Mouse (Mus musculus) kidney, adult 9 months (tissue): ENCODE results near the gene Sit1.
"Not testable (repeated sequence)": the region's sequence is repeated elsewhere in the genome, so short reads cannot be mapped to it uniquely, and the experiment has no call there.

Experiments
- DNase-seq: peaks from one replicate; pipeline ENCODE4 v3.0.0; 2022

The Sit1 gene

DNA sequence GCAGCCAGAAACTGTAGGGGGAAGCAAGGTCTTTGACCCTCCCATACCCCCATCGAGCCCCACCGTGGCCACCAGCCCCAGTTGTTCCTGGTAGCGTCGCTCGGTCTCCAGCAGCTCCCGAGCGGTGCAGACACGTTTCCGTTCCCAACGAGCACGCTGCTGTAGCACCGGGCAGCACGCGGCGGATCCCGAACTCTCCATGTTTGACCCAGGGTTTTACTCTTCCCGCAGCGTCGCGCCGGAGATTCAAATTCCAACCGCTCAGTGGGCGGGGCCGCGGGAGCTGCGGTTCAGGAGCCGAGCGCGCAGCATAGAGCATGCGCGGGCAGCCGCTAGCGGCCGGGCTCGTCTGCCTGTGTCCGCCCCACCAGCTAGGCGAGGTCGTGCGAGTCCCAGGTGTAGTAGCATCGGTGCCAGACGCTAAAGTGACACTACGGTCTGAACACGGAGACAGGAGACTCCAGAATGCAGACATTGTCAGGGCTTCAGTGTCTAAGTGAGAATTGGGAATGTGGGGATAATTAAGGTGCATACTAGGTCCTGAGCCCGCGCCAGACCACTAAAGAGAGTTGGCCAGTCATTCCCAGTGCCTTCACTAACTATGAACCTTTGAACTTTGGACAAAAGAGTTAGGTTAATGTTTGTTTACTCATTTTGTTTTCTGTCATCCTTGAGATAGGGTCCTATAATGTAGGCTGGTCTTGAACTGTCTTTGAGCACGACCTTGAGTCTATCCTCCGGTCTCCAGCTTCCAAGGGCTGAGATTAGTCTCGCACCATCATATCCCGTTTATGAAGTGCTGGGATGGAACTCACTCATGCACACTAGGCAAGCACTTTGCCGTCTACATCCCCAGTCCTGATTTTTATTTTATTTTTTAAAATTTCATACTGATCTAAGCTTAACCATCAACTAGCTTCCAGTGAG is 16.1 kb upstream of the Sit1 start, which contains the start of gene Arhgef39:
Gene Arhgef39 (minus strand): TSS at position 289 of the 927 bp plus-strand sequence.
- peak; percentile 90 for DNase-seq

DNA sequence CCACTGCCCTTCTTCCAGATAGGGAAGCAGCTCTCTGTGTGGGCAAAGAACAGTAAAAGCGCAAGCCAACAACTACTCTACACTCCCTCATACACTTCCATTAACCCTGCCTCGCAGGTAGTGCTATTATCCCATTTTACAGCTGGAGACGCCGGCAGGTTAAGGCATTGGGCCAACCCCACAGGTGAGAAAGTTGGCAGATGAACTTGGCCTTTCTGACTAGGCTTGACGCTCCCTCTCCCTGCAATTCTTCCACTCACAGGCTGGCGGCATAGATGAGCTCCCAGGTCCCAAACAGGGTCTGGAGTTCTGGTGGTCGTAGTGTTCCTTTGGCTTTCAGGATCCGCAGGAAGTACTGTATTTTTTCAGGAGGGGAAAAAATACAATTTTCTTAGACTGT is 15.4 kb upstream of the Sit1 start:
- DNase-seq, result peak; percentile 63

DNA sequence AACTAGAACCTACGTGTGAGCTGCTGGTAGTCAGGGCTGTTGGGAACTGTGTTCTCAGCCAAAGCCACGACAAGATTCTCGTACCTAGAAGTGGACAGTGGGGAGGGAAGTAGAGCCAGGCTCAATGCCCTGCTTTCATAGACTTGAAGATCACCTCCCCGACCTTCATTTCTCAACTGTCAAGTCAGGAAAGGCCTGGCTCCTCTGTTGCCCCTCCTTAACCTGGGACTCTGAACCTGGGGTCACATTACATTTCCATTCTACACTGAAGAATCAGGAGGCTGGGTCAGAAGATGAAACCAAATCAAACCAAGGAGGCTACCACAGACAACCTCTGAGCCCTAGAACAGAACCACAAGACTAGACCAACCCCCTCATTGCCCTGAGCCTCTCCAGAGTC is 14.4 kb upstream of the Sit1 start:
- DNase-seq, result peak; percentile 77

DNA sequence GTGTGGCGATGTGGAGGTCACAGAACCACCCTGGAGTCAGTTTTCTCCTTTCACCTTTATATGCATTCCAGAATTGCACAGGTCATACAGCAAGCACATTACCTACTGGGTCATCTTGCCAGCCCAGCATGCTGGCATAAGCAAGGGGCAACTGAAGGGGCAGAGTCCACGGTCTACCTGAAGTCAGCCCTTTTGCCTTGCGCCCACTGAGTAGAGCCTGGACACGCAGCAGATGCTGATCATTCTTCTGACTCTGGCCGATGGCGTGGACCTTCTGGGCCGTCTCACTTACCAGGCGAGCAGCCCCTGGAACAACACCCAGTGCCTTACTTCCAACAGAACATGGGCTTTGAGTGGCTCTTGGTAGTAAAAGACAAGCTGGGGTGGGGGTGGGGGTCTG is 13.9 kb upstream of the Sit1 start:
- DNase-seq, result peak; percentile 75

DNA sequence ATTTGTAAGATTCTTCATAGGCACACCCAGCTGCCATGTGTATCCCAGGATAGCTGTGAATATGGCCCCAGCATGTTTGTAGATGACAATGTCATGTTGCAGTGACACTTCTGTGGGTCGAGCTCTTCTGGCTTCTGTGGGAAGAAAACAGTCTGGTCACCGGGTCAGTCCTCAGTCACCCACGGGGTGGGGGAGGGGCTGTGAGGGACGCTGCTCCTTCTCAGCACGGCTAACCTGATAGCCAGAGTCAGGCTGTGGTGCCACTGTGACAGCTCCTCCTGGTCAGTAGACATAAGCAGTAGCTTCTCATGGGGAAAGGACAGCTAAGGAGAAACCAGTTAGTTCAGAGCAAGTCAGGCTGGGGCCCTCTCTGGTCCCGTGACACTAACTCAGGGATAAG is 13.1 kb upstream of the Sit1 start:
- no peak for DNase-seq

DNA sequence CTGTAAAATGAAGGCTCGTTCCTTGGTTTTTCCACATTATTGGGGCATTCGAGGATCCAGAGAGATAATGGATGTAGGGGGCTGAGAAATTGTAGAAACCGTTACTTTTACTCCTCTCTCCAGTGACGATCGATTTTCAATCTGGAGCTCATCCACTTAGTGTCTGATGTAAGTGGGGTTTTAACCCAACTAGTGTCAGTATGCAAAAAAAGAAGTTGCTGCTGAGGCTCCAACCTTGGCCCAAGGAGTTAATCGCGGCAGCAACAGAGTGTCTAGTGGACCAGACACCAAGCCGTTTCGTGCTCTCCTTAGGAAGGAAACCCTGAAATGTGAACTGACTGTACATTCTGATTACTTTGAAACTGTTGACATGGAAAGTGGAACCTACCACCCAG is 10.3 kb upstream of the Sit1 start:
- no peak for DNase-seq

DNA sequence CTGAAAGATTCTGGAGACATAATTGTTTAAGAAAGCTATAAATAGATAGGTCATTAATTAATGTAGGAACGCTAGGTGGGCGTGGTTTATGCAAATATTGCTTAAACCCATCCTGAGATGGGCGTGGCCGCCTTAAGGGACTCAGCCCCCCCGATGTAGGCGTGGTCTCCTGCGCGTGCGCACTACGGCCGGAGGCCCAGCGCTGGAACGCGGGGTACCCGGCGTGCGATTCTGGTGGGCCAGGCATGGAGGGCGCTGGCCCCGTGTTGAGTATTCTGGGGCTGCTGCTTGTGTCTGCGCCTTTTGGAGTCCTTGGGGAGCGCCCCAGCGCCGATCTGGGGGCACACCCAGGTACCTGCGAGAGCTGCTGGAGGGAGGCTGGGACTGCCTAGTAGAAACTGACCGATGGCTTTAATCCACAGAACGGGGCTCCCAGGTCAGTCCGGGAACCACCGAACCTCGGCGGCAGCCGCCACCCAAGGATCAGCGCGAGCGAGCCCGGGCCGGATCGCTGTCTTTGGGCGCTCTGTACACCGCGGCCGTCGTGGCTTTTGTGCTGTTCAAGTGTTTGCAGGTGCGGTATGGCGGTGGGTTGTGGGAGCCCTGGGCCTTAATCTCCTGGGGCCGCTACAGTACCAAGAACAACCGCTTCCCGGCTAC is 9.8 kb upstream of the Sit1 start:
- peak; percentile 98 for DNase-seq

DNA sequence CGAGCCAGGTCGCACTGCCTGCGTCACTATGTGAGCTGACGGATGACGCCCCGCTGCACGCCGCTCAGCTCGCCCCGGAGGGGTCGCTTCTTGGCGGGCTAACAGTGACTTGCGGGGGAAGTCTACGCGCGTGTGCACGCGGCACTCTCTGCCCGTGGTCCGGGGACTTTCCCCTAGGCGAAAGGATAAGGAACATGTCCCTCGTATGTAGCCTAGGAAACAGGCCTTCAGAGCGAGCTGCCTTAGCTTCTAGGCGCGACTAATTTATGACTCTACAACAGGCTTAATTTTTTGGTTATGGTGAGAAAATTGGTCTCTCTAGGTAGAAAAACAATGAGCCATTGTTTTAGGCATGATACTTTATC is 9.3 kb upstream of the Sit1 start, which contains the start of gene Ccdc107:
Gene Ccdc107 (plus strand): TSS at position 80 of the 365 bp plus-strand sequence.
- DNase-seq, result peak; percentile 97

DNA sequence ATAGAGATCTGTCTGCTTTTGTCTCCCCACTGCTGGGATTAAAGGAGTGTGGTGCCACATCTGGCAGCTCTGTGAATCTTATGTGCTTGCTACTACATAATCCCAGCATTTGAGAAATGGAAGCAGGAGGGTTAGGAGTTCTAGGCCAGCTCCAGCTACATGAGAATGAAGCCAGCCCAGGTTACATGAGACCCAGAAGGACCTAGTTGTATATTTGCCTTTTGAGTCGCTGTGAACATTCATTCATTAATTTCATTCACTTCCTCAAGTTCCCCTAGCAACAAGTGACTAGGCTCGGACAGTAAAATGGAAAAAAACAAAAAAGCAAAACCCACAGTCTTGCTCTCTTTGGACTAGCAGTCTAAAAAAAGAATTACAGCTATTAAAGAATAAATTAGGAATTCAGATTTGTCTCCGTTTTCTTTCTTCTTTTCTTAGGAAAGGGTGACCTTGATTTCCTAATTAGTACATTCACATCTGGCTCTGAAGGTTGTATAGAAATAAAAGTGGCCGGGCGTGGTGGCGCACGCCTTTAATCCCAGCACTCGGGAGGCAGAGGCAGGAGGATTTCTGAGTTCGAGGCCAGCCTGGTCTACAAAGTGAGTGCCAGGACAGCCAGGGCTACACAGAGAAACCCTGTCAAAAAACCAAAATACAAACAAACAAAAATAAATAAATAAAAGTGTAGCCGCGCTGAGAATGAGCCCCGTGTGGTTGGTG is 8.7 kb upstream of the Sit1 start:
- DNase-seq, result no peak

DNA sequence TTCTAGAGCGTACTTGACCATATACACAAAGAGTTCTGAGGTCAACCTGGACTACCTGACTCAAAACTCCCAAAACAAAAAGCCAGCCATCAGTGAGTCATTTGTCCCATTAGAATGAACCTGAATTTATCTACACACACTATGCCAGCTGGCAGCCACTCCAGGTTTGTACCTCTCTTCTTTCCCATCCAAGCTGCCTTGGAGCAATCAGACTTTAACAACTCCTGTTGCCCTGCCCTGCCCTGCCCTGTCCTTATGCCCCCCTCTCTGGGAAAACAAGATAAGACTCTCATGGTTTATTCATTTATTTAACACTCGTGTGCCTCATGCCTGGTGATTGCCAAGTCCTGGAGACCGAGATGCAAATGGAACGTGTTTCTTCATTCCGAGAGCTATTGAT is 7.3 kb upstream of the Sit1 start:
- DNase-seq, result no peak

DNA sequence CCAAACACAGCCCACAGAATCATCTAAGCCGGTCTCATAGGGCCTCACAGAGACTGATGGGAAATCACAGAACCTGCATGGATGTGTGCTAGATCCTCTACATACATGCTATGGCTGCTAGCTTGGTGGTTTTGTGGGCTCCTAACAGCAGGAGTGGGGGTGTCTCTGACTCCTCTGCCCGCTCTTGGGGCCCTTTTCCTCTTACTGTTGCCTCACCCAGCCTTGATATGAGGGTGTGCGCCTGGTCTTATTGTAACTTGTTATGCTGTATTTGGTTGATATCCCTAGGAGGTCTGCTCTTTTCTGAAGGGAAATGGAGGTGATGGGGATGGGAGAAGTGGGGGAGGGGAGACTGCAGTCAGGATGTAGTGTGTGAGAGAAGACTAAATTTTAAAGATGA is 6.1 kb upstream of the Sit1 start:
- DNase-seq, result no peak

DNA sequence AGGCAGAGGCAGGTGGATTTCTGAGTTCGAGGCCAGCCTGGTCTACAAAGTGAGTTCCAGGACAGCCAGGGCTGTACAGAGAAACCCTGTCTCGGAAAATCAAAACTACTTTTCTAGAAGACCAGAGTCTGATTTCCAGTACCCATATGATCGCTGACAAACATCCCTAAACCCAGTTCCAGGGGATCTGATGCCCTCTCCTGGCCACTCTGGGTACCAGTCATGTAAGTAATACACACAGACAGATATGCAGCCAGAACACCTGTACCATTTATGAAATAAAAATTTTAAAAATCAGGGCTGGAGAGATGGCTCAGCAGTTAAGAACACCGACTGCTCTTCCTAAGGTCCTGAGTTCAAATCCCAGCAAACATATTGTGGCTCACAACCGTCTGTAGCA is 2.1 kb upstream of the Sit1 start:
- not testable (repeated sequence) for DNase-seq

DNA sequence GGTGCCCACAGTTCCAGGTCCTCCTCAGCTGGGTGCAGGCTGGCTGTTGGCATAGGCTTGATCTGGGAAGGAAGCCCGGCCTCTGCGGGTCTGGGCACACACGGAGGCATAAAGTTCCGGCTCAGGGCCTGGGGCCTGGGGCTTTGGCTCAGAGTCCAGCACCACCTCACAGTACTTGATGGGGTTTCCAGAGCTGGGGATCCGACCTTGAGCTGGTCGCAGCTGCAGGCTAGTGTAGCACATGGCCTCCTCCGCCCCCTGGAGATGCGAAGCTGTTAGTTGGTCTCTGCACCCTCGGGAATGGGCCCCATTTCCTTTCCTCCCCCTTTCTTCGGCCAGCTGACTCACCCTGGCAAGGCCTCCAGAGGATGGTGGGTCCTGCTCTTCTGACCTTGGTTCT is 943 bp downstream of the Sit1 start:
- no peak for DNase-seq

DNA sequence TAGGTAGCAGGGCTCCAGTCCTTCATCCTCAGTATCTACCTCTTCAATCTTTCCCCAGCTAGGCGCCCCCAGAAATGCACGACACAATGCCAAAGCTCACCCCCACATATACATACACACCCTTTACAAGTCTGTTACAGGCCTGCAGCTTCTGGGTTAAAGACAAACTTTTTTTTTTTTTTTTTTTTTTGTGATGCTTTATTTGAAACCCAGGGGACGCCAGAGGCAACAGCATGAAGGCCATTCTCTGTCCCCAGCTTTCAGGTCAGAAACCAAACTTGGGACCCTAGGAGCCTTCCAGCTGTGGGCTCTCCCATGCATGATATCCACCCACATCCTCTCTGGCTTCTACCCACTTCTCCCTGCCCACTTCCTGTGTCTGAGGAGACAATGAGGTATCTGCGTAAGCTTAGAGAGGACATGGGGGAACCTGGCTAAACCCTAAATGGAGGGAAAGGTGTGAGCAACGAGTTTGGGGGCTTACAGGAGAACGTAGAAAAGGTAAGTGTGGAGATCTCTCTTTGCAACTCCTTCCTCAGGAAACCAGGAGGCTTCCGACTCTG is 1.6 kb downstream of the Sit1 start:
- DNase-seq, result no peak

DNA sequence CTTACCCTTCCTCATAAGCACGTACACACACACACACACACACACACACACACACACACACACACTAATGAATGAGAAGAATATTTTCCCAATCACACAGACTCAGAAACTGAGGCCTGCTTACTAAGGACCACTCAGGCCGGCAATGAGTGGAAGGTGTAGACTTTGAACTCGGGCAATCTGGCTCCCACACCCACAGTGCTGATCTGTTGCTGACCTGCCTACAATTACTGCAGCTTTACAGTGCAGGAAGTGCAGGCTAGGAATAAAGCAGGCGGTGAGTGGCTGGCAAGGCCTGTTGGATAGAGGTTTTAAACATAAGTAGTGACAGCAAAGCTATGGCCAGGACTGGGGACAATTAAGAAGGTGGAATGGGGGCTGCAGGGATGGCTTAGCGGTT is 2.5 kb downstream of the Sit1 start:
- DNase-seq, result no peak

DNA sequence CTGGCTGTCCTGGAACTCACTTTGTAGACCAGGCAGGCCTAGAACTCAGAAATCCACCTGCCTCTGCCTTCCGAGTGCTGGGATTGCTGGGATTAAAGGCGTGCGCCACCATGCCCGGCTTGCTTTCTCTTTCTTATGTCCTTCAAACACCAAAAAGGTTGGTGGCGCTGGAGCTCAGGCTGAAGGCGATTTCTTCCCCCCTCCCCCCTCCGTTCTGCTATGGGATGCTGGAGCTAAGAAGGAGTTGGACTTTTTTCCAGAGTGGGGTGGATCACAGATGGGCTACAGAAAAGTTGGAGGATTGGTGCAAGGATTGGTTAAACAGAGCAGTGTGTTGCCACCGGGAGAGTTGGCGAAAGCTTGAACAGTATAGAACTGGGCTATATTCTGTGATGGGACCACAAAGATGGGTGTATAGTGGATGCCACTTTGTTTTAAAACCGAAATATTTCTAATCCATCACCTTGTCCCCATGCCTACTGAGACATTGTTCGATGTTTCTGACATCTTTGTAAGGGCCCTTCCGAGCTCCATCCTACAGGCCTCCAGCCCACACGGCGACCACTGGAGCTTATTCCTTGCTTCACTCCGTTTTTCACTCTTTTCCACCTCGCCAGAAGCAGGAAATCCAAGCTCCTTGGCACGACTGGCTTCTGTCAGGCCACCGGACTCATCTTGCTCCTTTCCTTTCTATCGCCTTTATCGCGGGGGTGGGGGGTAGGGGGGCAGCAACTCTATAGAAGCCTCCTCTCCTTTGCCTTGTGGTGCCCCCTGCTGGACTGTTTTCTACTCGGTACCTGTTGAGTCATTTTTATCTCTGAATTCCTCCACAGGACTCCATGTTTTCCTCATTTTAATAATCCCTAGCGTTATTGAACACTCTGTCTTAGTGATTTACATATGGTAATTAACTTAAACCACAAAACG is 4.4 kb downstream of the Sit1 start:
- peak; percentile 60 for DNase-seq

DNA sequence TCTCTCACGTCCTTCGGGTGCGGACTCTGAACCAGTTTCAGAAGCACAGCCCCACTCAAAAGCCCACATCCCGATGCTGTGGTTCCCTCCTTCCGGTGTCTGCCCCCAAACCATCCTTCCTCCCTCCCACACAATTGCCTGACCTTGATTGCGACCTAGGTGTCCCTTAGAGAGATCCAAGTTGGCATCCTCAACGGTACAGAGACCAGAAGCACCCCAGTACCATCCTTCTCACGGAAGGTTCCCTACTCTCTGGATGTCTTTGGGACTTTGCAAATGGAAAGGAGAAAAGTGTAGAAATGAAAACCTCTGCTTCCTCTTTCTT is 5.0 kb downstream of the Sit1 start:
- no peak for DNase-seq

DNA sequence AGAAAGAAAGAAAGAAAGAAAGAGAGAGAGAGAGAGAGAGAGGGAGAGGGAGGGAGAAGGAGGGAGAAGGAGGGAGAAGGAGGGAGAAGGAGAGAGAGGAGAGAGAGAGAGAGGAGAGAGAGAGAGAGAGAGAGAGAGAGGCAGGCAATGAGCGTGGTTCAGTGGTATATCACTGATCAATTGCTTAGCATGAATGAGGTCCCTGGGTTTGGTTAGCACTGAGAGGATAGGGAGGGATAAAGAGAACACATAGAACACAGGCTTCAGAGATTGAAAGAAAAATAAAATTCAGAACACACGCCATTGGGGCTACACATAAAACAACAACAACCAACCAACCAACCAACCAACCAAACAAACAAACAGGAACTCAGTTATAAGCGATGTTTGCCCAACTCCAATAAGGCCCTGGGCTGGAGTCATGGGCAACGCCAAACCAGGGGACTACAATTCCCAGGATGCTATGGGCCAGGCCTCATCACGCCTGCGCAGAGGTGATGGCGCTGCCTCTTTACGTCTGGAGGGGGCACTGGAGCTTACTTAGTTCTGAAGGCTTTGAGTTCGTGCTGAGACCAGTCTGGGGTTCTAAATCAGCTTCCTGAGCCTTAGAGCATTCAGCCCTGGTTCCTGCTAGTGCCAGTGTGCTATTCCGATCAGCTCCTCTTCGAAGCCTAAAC is 5.5 kb downstream of the Sit1 start:
- DNase-seq, result peak; percentile 93

DNA sequence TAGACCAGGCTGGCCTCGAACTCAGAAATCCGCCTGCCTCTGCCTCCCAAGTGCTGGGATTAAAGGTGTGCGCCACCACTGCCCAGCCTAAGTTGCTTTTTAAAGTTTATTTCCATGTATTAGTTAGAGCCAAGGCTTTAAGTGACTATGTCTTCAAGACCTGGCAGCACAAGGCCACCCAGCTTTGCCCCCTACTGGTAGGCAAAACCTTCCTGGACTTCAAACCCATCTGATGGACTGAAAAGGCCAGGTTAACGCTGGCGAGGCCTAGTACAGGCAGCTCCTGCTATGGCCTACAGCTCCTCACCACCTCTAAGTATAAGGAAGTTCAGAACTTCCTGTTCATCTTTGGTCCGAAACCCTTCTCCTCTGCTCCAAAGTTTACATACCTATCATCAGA is 6.9 kb downstream of the Sit1 start:
- DNase-seq, result peak; percentile 61

DNA sequence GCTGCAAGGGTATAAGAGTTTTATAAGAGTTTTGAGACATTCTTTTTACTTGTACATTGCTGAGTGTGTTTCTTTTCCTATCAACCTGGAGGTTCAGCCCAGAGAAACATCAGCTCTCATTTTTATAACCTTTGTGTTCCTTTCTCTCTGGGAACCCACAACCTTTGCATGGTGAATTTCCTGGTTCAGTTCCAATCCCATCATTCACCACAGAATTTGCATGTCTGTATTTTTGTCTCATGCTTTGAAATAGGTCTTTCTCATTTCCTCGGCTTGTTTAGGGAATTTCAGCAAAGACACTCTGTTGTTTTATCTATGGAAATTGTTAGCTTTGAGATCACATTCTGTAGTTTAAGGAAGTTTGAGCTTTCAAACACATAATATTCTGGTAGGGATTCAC is 9.9 kb downstream of the Sit1 start:
- no peak for DNase-seq

DNA sequence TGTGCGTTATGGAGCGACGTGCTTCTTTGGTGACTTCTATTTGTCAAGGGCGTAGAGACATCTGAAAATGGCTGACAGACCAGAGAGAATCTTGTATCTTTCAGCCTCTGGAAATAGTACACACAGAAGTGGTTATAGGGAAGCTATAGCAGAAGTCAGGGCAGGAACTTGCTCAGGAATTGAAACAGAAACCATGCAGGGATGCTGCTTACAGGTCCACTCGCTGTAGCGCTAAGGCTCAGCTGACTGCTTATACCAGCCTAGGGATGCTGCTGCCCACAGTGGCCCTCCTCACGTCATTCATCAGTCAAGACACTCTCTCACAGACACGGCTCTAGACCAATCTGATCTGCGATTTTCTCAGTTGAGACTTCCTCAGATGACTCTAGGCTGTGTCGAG is 13.2 kb downstream of the Sit1 start:
- no peak for DNase-seq

DNA sequence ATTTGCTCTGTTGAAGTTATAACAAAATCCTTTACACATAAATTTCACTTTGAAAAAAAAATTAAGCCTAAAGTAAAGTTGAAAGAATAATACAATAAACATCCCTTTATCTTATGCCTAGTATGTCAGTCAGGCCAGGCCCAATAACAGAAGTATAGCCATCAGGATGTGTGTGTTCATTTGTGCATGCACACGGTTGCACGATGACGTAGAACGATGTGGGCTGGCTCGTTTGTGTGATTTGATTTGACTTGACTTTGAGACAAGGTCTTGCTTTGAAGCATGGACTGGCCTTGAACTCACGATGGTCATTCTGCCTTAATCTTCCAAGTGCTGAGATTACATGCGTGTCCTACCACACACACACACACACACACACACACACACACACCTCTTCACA is 16.7 kb downstream of the Sit1 start:
- DNase-seq, result no peak
